Mouse (Mus musculus): ENCODE measurements around the gene Gp1ba. TPM values are rescaled to one million over a fixed set of nuclear protein-coding genes. Genes with fewer than 3 reads are reported as not detected.

Gp1ba gene
- total and polyA plus RNA-seq, 3 experiments = 0.25 to 0.84 TPM; not detected in 1

- no peak for TF ChIP-seq ZMIZ1 (IDR thresholded peaks at IDR 0.05; ENCODE audit: low read depth, low read length)
Observed at GRCm38 (mm10) chr11:70666687-70667086, 27.8 kb downstream of the Gp1ba start (continued).

GRCm38 (mm10) chr11:70667271-70668150 lies 28.6 kb downstream of the Gp1ba start:
- TF ChIP-seq NRF1 (IDR thresholded peaks at IDR 0.05; ENCODE audit: low read depth, low read length) (no peak), GABPA (IDR thresholded peaks at IDR 0.05; ENCODE audit: insufficient replicate concordance, low read depth, low read length) (no peak), ZMIZ1 (IDR thresholded peaks at IDR 0.05; ENCODE audit: low read depth, low read length) (0 out of 2 replicates have a peak, but pooled peaks have one; percentile 31)
- Histone ChIP-seq H3K9me3 (replicated peaks; ENCODE audit: low read length) (no peaks in the 10 kb centered on the region), H3K4me2 (ENCODE audit: insufficient read depth, low read depth, poor library complexity, severe bottlenecking) (peak overlapping the region; percentile 79), H3K79me2 (replicated peaks; ENCODE audit: control insufficient read depth, extremely low read depth, insufficient read depth, poor library complexity, severe bottlenecking) (peaks cover 22% of the 10 kb centered on the region), H3K27ac (ENCODE audit: insufficient read depth, low read depth) (no peak overlapping the region), H3K4me3 (replicated peaks in 1 of 3; ENCODE audit: low read depth in 2 of 3, low read length in 2 of 3, poor library complexity in 1 of 3) (peak overlapping the region in 2 of 3 experiments; percentile 69 to 92), H3K27me3 (replicated peaks) (no peaks in the 10 kb centered on the region), H3K9ac (ENCODE audit: insufficient read depth, low read depth) (peak overlapping the region; percentile 87; the same call in 1 of the 2 replicates), H3K4me1 (ENCODE audit: control insufficient read depth in 1 of 2, insufficient read depth in 2 of 2) (peaks cover 10 to 37% of the 10 kb centered on the region in 2 experiments), H3K36me3 (replicated peaks in 1 of 2; ENCODE audit: control insufficient read depth in 1 of 2, insufficient read depth in 1 of 2, low read length in 1 of 2) (peaks cover 49 to 72% of the 10 kb centered on the region in 2 experiments)
- in situ Hi-C loops (cut with MboI; ENCODE audit: low pct_ligation_motif_present, low pct_unique_long_range_greater_than_20kb, low sequenced_read_pairs) (no loop called here), dilution Hi-C loops (cut with MboI; ENCODE audit: extremely low pct_ligation_motif_present, extremely low pct_unique_long_range_greater_than_20kb, low sequenced_read_pairs) (no loop called here)
- DNase-seq (ENCODE audit: extremely low read depth) = no peak

GRCm38 (mm10) chr11:70668335-70668770 lies 29.4 kb downstream of the Gp1ba start:
- dilution Hi-C loops (cut with MboI; ENCODE audit: extremely low pct_ligation_motif_present, extremely low pct_unique_long_range_greater_than_20kb, low sequenced_read_pairs) (no loop called here), in situ Hi-C loops (cut with MboI; ENCODE audit: low pct_ligation_motif_present, low pct_unique_long_range_greater_than_20kb, low sequenced_read_pairs) (no loop called here)
- Histone ChIP-seq H3K27ac (ENCODE audit: insufficient read depth, low read depth) (peak overlapping the region; percentile 29; the same call in 1 of the 2 replicates), H3K36me3 (replicated peaks in 1 of 2; ENCODE audit: control insufficient read depth in 1 of 2, insufficient read depth in 1 of 2, low read length in 1 of 2) (peaks cover 43 to 67% of the 10 kb centered on the region in 2 experiments), H3K4me3 (replicated peaks in 1 of 3; ENCODE audit: low read depth in 2 of 3, low read length in 2 of 3, poor library complexity in 1 of 3) (peak overlapping the region; percentile 69 to 92 (median 72)), H3K4me2 (ENCODE audit: insufficient read depth, low read depth, poor library complexity, severe bottlenecking) (peak overlapping the region; percentile 79), H3K79me2 (replicated peaks; ENCODE audit: control insufficient read depth, extremely low read depth, insufficient read depth, poor library complexity, severe bottlenecking) (peaks cover 22% of the 10 kb centered on the region), H3K4me1 (ENCODE audit: control insufficient read depth in 1 of 2, insufficient read depth in 2 of 2) (peaks cover 10 to 37% of the 10 kb centered on the region in 2 experiments), H3K9me3 (replicated peaks; ENCODE audit: low read length) (no peaks in the 10 kb centered on the region), H3K9ac (ENCODE audit: insufficient read depth, low read depth) (peak overlapping the region; percentile 87), H3K27me3 (replicated peaks) (no peaks in the 10 kb centered on the region)
- 0 out of 2 replicates have a peak, but pooled peaks have one; percentile 71 for TF ChIP-seq SIN3A (IDR thresholded peaks at IDR 0.05; ENCODE audit: low read length)
- no peak for TF ChIP-seq MEF2A (IDR thresholded peaks at IDR 0.05; ENCODE audit: borderline replicate concordance, low read depth, low read length)
- TF ChIP-seq TBP (conservative IDR thresholded peaks at IDR 0.05; ENCODE audit: low read depth, low read length) = 0 out of 2 replicates have a peak, but pooled peaks have one; percentile 59
- TF ChIP-seq MXI1 (IDR thresholded peaks at IDR 0.05; ENCODE audit: low read depth, low read length) = peak; percentile 48; the same call in 1 of the 2 replicates
- TF ChIP-seq CTCF (conservative IDR thresholded peaks at IDR 0.05 in 1 of 2, IDR thresholded peaks at IDR 0.05 in 1 of 2; ENCODE audit: low read depth in 2 of 2, low read length in 2 of 2) = no peak
- DNase-seq (ENCODE audit: extremely low read depth) = no peak

All from CH12.LX (cell line).